Mouse (Mus musculus): ENCODE measurements around the gene Cop1. TPM values are rescaled to one million over a fixed set of nuclear protein-coding genes. Genes with fewer than 3 reads are reported as not detected.

Cop1 gene
- polyA plus RNA-seq, 1 experiment, result 122 TPM

- TF ChIP-seq POLR2A (IDR thresholded peaks at IDR 0.05; ENCODE audit: borderline replicate concordance, low read depth, low read length), result no peak
- no peak for TF ChIP-seq CTCF (IDR thresholded peaks at IDR 0.05; ENCODE audit: low read depth, low read length)
- H3K4me1 ChIP-seq (ENCODE audit: control insufficient read depth, insufficient read depth, low read length), result no peaks in the 10 kb centered on the region
- H3K27ac ChIP-seq (ENCODE audit: insufficient read depth, low read depth, low read length), result no peak overlapping the region
- H3K4me3 ChIP-seq (ENCODE audit: insufficient read depth, low read length), result no peak overlapping the region
Measured at GRCm38 (mm10) chr1:159393931-159394330, 161.8 kb downstream of the Cop1 start.

- Histone ChIP-seq H3K27ac (ENCODE audit: insufficient read depth, low read depth, low read length) (no peak overlapping the region), H3K4me1 (ENCODE audit: control insufficient read depth, insufficient read depth, low read length) (no peaks in the 10 kb centered on the region), H3K4me3 (ENCODE audit: insufficient read depth, low read length) (peak overlapping the region; percentile 35)
- TF ChIP-seq POLR2A (IDR thresholded peaks at IDR 0.05; ENCODE audit: borderline replicate concordance, low read depth, low read length), result no peak
- TF ChIP-seq CTCF (IDR thresholded peaks at IDR 0.05; ENCODE audit: low read depth, low read length), result peak; percentile 96
Measured at GRCm38 (mm10) chr1:159396515-159396914, 164.4 kb downstream of the Cop1 start.

Data from bone marrow macrophage, adult 2 months (primary cell).